Mouse (Mus musculus): ENCODE measurements around the gene Vsx1.

The Vsx1 gene

GRCm38 (mm10) chr2:150665534-150666451 lies 23.4 kb downstream of the Vsx1 start:
- H3K27me3 ChIP-seq (ENCODE audit: insufficient read depth, low read length) = peaks cover 32% of the 10 kb centered on the region
- no peaks in the 10 kb centered on the region for H3K36me3 ChIP-seq (ENCODE audit: insufficient read depth, low read length)
- TF ChIP-seq POU5F1 (IDR thresholded peaks at IDR 0.05; ENCODE audit: borderline replicate concordance, low read length) (no peak), NANOG (IDR thresholded peaks at IDR 0.05; ENCODE audit: borderline replicate concordance, low read length) (no peak), CTCF (conservative IDR thresholded peaks at IDR 0.05; ENCODE audit: low read length) (no peak)
- peaks cover 81% of the 10 kb centered on the region for H3K4me1 ChIP-seq (replicated peaks; ENCODE audit: low read depth, low read length)
- H3K9me3 ChIP-seq (ENCODE audit: low read length) = no peaks in the 10 kb centered on the region
- H3K4me3 ChIP-seq (replicated peaks; ENCODE audit: low read length) = no peak overlapping the region

- H3K36me3 ChIP-seq (ENCODE audit: insufficient read depth, low read length) = no peaks in the 10 kb centered on the region
- H3K4me1 ChIP-seq (replicated peaks; ENCODE audit: low read depth, low read length) = peaks cover 87% of the 10 kb centered on the region
- TF ChIP-seq POU5F1 (IDR thresholded peaks at IDR 0.05; ENCODE audit: borderline replicate concordance, low read length) = no peak
- peaks cover 31% of the 10 kb centered on the region for H3K27me3 ChIP-seq (ENCODE audit: insufficient read depth, low read length)
- no peaks in the 10 kb centered on the region for H3K9me3 ChIP-seq (ENCODE audit: low read length)
- no peak overlapping the region for H3K4me3 ChIP-seq (replicated peaks; ENCODE audit: low read length)
Observed at GRCm38 (mm10) chr2:150665006-150665405, 24.2 kb downstream of the Vsx1 start.

- no peak overlapping the region for H3K4me3 ChIP-seq (replicated peaks; ENCODE audit: low read length)
- TF ChIP-seq CTCF (conservative IDR thresholded peaks at IDR 0.05; ENCODE audit: low read length) = no peak
- TF ChIP-seq NANOG (IDR thresholded peaks at IDR 0.05; ENCODE audit: borderline replicate concordance, low read length) = no peak
- no peak for TF ChIP-seq POU5F1 (IDR thresholded peaks at IDR 0.05; ENCODE audit: borderline replicate concordance, low read length)
- H3K27me3 ChIP-seq (ENCODE audit: insufficient read depth, low read length) = peaks cover 24% of the 10 kb centered on the region
- no peaks in the 10 kb centered on the region for H3K36me3 ChIP-seq (ENCODE audit: insufficient read depth, low read length)
- peaks cover 87% of the 10 kb centered on the region for H3K4me1 ChIP-seq (replicated peaks; ENCODE audit: low read depth, low read length)
- no peaks in the 10 kb centered on the region for H3K9me3 ChIP-seq (ENCODE audit: low read length)
Observed at GRCm38 (mm10) chr2:150664152-150664920, 24.8 kb downstream of the Vsx1 start.

GRCm38 (mm10) chr2:150663255-150663654 lies 25.9 kb downstream of the Vsx1 start:
- no peak overlapping the region for H3K4me3 ChIP-seq (replicated peaks; ENCODE audit: low read length)
- H3K4me1 ChIP-seq (replicated peaks; ENCODE audit: low read depth, low read length) = peaks cover 85% of the 10 kb centered on the region
- TF ChIP-seq NANOG (IDR thresholded peaks at IDR 0.05; ENCODE audit: borderline replicate concordance, low read length) (no peak), POU5F1 (IDR thresholded peaks at IDR 0.05; ENCODE audit: borderline replicate concordance, low read length) (no peak), CTCF (conservative IDR thresholded peaks at IDR 0.05; ENCODE audit: low read length) (no peak)
- peaks cover 1% of the 10 kb centered on the region for H3K9me3 ChIP-seq (ENCODE audit: low read length)
- no peaks in the 10 kb centered on the region for H3K36me3 ChIP-seq (ENCODE audit: insufficient read depth, low read length)
- peaks cover 16% of the 10 kb centered on the region for H3K27me3 ChIP-seq (ENCODE audit: insufficient read depth, low read length)

GRCm38 (mm10) chr2:150662007-150662406 lies 27.2 kb downstream of the Vsx1 start:
- H3K9me3 ChIP-seq (ENCODE audit: low read length) = peaks cover 3% of the 10 kb centered on the region
- no peak overlapping the region for H3K4me3 ChIP-seq (replicated peaks; ENCODE audit: low read length)
- TF ChIP-seq NANOG (IDR thresholded peaks at IDR 0.05; ENCODE audit: borderline replicate concordance, low read length) (no peak), POU5F1 (IDR thresholded peaks at IDR 0.05; ENCODE audit: borderline replicate concordance, low read length) (no peak), CTCF (conservative IDR thresholded peaks at IDR 0.05; ENCODE audit: low read length) (no peak)
- peaks cover 4% of the 10 kb centered on the region for H3K27me3 ChIP-seq (ENCODE audit: insufficient read depth, low read length)
- H3K36me3 ChIP-seq (ENCODE audit: insufficient read depth, low read length) = no peaks in the 10 kb centered on the region
- H3K4me1 ChIP-seq (replicated peaks; ENCODE audit: low read depth, low read length) = peaks cover 90% of the 10 kb centered on the region

- no peak overlapping the region for H3K4me3 ChIP-seq (replicated peaks; ENCODE audit: low read length)
Observed at GRCm38 (mm10) chr2:150660668-150661451, 28.3 kb downstream of the Vsx1 start.

GRCm38 (mm10) chr2:150660049-150660448 lies 29.1 kb downstream of the Vsx1 start:
- Histone ChIP-seq H3K4me1 (replicated peaks; ENCODE audit: low read depth, low read length) (peaks cover 84% of the 10 kb centered on the region), H3K27me3 (ENCODE audit: insufficient read depth, low read length) (no peaks in the 10 kb centered on the region), H3K4me3 (replicated peaks; ENCODE audit: low read length) (no peak overlapping the region), H3K36me3 (ENCODE audit: insufficient read depth, low read length) (no peaks in the 10 kb centered on the region), H3K9me3 (ENCODE audit: low read length) (peaks cover 3% of the 10 kb centered on the region)
- TF ChIP-seq NANOG (IDR thresholded peaks at IDR 0.05; ENCODE audit: borderline replicate concordance, low read length) = no peak
- no peak for TF ChIP-seq CTCF (conservative IDR thresholded peaks at IDR 0.05; ENCODE audit: low read length)
- no peak for TF ChIP-seq POU5F1 (IDR thresholded peaks at IDR 0.05; ENCODE audit: borderline replicate concordance, low read length)

More at GRCm38 (mm10) chr2:150660668-150661451, 28.3 kb downstream of the Vsx1 start:
- H3K4me1 ChIP-seq (replicated peaks; ENCODE audit: low read depth, low read length) = peaks cover 93% of the 10 kb centered on the region
- TF ChIP-seq POU5F1 (IDR thresholded peaks at IDR 0.05; ENCODE audit: borderline replicate concordance, low read length) (no peak), NANOG (IDR thresholded peaks at IDR 0.05; ENCODE audit: borderline replicate concordance, low read length) (no peak)
- H3K27me3 ChIP-seq (ENCODE audit: insufficient read depth, low read length) = no peaks in the 10 kb centered on the region
- H3K36me3 ChIP-seq (ENCODE audit: insufficient read depth, low read length) = no peaks in the 10 kb centered on the region
- H3K9me3 ChIP-seq (ENCODE audit: low read length) = peaks cover 3% of the 10 kb centered on the region
